Mouse (Mus musculus) kidney, adult 2 months (tissue): ENCODE data around the gene Aes. TPM values are rescaled to one million over a fixed set of nuclear protein-coding genes. Genes with fewer than 3 reads are reported as not detected.
A peak's percentile ranks its signal among the peaks of the same experiment; 100 is the strongest.

ENCODE experiments used
- DNase-seq: peaks from one replicate; pipeline ENCODE4 v3.0.0; 2021
- H3K27ac ChIP-seq: fragments of 200-500 bp; 2 replicates; pipeline ENCODE4 v1.5.1; 2012; ENCODE audit warnings: low read depth, low read length, control low read depth, inconsistent platforms; ENCODE audit not compliant: insufficient read depth
- H3K27me3 ChIP-seq: fragments of 200-500 bp; replicated peaks from 2 replicates; pipeline ENCODE4 v1.6.1; 2012; ENCODE audit warnings: mild to moderate bottlenecking, moderate library complexity, low read length, inconsistent platforms; ENCODE audit not compliant: control insufficient read depth, insufficient read depth
- H3K36me3 ChIP-seq: fragments of 200-500 bp; 2 replicates; pipeline ENCODE4 v1.6.1; 2012; ENCODE audit warnings: mild to moderate bottlenecking, moderate library complexity, low read length, inconsistent platforms; ENCODE audit not compliant: control insufficient read depth, insufficient read depth
- H3K4me1 ChIP-seq: fragments of 200-500 bp; 2 replicates; pipeline ENCODE4 v1.6.1; 2011; ENCODE audit warnings: low read length; ENCODE audit not compliant: control insufficient read depth, insufficient read depth
- H3K4me3 ChIP-seq: fragments of 200-500 bp; 2 replicates; pipeline ENCODE4 v1.5.1; 2011; ENCODE audit warnings: mild to moderate bottlenecking, low read depth, low read length, control low read depth; ENCODE audit not compliant: insufficient read depth
- CTCF ChIP-seq: fragments of 200-500 bp; conservative IDR thresholded peaks from 2 replicates; pipeline ENCODE4 v1.5.1; 2011; ENCODE audit warnings: low read depth, mild to moderate bottlenecking, control low read depth, low read length, moderate library complexity, mixed read lengths; ENCODE audit not compliant: insufficient read depth, insufficient read length
- POLR2A ChIP-seq: fragments of 200-500 bp; IDR thresholded peaks from one replicate; pipeline ENCODE4 v1.6.1; 2011; ENCODE audit warnings: low read depth, low read length, control low read depth
- WGBS: fragments of 180-500 bp; shearing (Covaris S2); methylation state at CpG from one replicate; pipeline ENCODE4 v1.1.7; 2018; 5-methylcytosine and 5-hydroxymethylcytosine counted together
- polyA plus RNA-seq: library from polyadenylated mRNA; depleted of rRNA; stranded (reverse); fragments of >200 nt; gene quantifications from 2 replicates; pipeline ENCODE4 v1.2.3, GENCODE M21; 2012

Aes gene
- polyA plus RNA-seq, 1 experiment = 2,250 TPM

DNA sequence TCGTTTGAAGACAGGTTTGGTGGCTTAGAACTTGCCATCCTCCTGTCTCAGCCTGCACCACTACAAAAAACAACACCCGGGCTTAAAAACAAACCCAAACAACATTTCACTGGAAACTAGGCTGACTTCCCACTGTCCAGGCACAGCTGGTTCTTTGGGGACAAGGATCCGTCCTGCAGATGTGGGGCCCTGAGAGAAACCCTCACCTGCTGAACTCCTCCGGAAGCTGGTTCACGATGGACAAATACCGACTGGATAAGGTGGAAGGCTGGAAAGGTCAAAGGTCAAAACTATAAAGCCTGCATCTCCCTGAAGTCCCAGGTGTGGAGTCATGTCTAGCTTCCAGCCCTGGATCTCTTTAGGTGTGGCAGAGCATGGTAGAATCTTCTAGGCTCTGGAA, 39.6 kb downstream of the Aes start:
- H3K27ac ChIP-seq = no peak overlapping the region

DNA sequence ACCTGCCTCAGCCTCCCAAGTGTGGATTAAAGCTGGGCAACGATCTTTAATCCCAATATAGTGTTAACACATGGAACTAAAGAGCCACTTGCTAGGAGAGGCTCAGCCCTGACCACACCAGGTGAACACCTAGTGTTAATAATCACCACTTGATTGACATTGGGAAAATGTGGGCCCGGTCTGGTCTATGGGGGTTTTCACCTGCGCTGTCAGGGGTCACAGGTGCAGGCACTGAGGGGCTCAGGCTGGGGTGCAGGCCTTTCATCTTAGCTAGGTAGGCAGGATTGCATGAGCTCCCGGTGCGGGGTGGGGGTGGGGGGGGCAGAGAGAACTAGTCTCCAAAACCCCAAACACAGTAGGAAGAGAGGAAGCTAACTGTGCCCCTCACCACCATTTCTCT, 40.3 kb downstream of the Aes start:
- WGBS = 79% methylated on average over 5 of the region's 5 CpGs
- TF ChIP-seq POLR2A (no peak), CTCF (no peak)
- Histone ChIP-seq H3K27me3 (no peaks in the 10 kb centered on the region), H3K27ac (no peak overlapping the region), H3K36me3 (no peaks in the 10 kb centered on the region), H3K4me3 (no peak overlapping the region), H3K4me1 (peaks cover 5% of the 10 kb centered on the region; the same call in 1 of the 2 replicates)
- DNase-seq = no peak

More for the DNA sequence above, 39.6 kb downstream of the Aes start:
- H3K27me3 ChIP-seq = no peaks in the 10 kb centered on the region
- no peaks in the 10 kb centered on the region for H3K36me3 ChIP-seq
- no peak for DNase-seq
- no peak overlapping the region for H3K4me3 ChIP-seq
- WGBS = 43% methylated on average over 6 of the region's 6 CpGs
- TF ChIP-seq POLR2A (no peak), CTCF (no peak)
- H3K4me1 ChIP-seq = peaks cover 5% of the 10 kb centered on the region; the same call in 1 of the 2 replicates

DNA sequence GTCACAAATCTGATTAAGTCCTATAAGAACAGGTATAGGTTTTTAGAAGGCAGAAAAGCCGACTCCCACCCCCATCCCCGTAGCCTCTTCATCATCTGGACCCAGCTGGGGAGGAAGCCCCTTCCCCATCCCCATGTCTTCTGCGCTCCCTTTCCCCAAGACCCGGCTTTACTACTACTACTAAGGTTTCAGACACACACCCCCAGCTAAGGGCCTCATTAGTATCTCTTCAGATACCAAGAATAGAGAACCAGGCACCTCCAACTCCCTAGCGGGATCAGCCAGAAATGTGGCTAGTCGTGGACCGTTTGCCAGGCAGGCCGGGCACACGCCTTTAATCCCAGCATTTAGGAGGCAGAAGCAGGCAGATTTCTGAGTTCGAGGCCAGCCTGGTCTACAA, 40.8 kb downstream of the Aes start:
- 78% methylated on average over 10 of the region's 10 CpGs for WGBS
- H3K4me1 ChIP-seq = peaks cover 8% of the 10 kb centered on the region; the same call in 1 of the 2 replicates

DNA sequence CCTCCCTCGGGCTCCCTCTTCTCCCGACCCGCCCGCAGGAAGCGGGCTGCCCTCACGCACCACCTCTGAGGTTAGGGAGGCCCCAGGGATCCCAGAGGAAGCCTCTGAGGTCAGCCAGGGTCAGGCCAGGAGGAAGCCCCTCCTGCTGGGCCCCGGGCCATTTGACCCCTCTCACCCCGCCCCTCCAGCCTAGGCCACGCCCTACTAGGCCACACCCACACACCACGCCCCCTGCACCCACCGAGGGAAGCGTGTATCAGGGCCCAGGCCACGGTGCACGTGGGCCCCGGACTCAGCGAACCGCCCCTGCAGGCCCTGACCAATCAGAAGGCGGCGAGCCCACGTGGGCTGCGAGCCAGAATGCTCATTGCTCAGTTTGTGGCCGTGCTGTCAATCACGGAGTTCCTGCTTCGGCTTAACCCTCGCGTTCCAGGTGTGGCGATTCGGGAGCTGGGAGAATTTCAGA, 41.5 kb downstream of the Aes start, which contains the start of gene Tle6:
Tle6 (minus strand) TSS at position 336 of the 466 bp plus-strand sequence.
- no peak for TF ChIP-seq POLR2A
- TF ChIP-seq CTCF = no peak
- H3K4me1 ChIP-seq = peaks cover 8% of the 10 kb centered on the region; the same call in 1 of the 2 replicates
- peak; percentile 97 for DNase-seq
- no peaks in the 10 kb centered on the region for H3K36me3 ChIP-seq
- 1% methylated on average over 28 of the region's 28 CpGs for WGBS
- no peaks in the 10 kb centered on the region for H3K27me3 ChIP-seq
- peak within 1 kb of the TSS; percentile 25 for H3K4me3 ChIP-seq
- H3K27ac ChIP-seq = no peak within 1 kb of the TSS

More for the DNA sequence above, 40.8 kb downstream of the Aes start:
- DNase-seq = no peak
- H3K36me3 ChIP-seq = no peaks in the 10 kb centered on the region
- H3K27ac ChIP-seq = no peak overlapping the region
- H3K4me3 ChIP-seq = no peak overlapping the region
- H3K27me3 ChIP-seq = no peaks in the 10 kb centered on the region
- no peak for TF ChIP-seq POLR2A
- no peak for TF ChIP-seq CTCF

DNA sequence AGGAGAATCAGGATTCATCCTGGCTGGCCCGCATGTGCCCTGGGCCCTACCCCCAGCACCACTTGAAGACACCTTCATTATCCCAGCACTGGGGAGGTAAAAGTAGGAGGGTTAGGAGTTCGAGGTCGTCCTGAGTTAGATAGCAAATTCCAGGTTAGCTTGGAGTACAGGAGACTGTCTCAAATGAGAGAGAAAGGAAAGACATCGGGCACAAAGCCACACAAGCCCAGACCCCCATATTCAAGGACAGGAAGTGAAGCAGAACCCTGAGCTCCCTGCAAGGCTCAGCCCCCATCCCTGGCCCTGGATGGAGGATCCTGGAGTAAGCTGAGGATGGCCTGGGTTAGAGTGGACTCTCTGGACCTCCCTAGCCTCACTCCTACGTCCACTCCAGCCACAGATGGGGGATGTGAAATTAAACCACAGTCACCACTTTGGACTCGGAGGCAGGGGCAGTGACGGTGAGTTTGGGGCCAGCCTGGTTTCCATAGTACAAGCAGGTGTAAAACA, 42.2 kb downstream of the Aes start:
- Histone ChIP-seq H3K27ac (no peak overlapping the region), H3K4me3 (no peak overlapping the region), H3K27me3 (no peaks in the 10 kb centered on the region), H3K36me3 (no peaks in the 10 kb centered on the region), H3K4me1 (peaks cover 8% of the 10 kb centered on the region; the same call in 1 of the 2 replicates)
- no peak for DNase-seq
- 50% methylated on average over 7 of the region's 7 CpGs for WGBS
- TF ChIP-seq CTCF (no peak), POLR2A (no peak)

DNA sequence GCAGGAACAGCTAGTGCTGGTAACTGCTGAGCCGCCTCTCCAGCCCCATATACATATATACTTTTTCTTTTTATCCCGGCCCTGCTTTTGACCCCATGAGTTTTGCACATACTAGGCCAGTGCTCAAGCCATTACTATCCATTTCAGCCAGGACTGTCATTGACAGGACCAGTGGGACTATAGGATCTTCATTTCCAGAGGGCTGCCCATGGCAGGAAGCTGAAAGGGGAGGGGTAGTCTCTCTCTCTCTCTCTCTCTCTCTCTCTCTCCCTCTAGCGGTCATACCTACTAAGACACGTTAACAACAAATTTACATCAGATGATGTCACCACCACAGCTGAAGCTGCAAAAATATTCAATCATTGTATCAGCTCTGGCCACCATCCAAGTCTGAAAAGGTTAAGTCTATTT, 43.5 kb downstream of the Aes start:
- H3K27ac ChIP-seq = no peak overlapping the region
- no peaks in the 10 kb centered on the region for H3K27me3 ChIP-seq
- no peak overlapping the region for H3K4me3 ChIP-seq
- no peaks in the 10 kb centered on the region for H3K36me3 ChIP-seq
- 33% methylated on average over 4 of the region's 4 CpGs for WGBS
- TF ChIP-seq CTCF (peak; percentile 50), POLR2A (no peak)
- DNase-seq = peak; percentile 56
- peaks cover 5% of the 10 kb centered on the region; the same call in 1 of the 2 replicates for H3K4me1 ChIP-seq

DNA sequence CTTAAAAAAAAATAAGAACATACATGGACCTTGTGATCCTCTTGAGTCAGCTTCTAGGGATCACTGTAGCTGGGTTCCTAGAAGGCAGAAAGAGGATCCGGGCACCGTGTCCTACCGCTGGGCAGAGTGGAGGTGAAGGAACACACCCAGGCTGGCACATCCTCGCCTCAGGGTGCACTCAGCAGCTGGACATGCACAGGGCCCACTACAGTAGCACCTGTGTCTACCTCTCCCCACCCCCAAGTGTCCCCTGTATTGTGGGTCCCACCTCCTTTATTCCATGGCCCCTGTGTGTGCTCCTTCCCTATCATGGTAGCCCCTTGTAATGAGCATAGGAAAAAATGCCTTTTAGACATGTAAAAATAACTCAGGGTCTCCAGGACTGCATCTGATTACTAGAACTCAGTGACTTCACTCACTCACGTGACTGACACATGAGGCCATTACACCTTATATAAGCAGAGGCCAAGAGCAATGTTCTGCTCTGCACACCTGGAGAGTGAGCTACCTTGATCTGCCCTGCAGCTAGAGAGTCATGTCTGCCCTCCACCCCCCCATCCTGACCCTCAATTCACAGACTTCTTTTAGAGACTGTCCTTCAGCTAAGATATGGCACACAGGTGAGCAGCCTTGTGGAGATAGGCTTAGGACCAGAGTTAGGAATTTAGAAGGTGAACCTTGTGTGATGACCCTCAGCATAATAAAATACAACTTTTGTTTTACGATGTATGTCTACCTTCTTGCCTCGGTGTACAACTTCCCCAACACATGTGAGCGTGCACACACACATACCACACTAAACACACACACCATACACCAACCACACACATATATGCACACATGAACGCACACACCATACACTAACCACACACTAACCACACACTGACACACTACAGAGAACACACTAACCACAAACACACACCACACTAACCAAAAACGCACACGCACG, 45.0 kb downstream of the Aes start:
- TF ChIP-seq CTCF = no peak
- no peak for TF ChIP-seq POLR2A
- Histone ChIP-seq H3K4me1 (peaks cover 5% of the 10 kb centered on the region; the same call in 1 of the 2 replicates), H3K36me3 (no peaks in the 10 kb centered on the region), H3K27me3 (no peaks in the 10 kb centered on the region), H3K4me3 (no peak overlapping the region), H3K27ac (no peak overlapping the region)
- DNase-seq = peak; percentile 33
- WGBS = 64% methylated on average over 12 of the region's 12 CpGs
